Mouse (Mus musculus): ENCODE results near the gene Cyp2d22.

DNA sequence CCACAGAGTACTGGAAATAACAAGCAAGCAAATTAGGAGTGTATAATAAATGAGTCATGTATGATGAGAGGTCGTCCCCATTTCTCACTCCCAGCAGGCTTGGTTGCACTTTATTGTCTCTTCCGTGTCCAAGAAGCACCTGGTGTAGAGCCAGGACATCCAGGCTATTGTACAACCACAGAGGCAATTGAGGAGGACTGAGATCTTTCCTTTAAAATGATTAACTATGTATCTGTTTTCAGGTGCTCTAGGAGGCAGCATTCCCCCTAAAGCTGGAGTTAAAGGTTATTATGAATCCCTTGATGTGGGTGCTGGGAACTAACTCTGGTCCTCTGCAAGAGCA is 31.1 kb downstream of the Cyp2d22 start:
- TF ChIP-seq GATA1 (IDR thresholded peaks at IDR 0.05; ENCODE audit: borderline replicate concordance, low read length), result no peak
- no peak for TF ChIP-seq FLI1 (IDR thresholded peaks at IDR 0.05; ENCODE audit: low read length)

Measured in megakaryocyte, embryonic 14.5 days (primary cell).